Mouse (Mus musculus) embryonic facial prominence, embryonic 13.5 days (tissue): ENCODE measurements at regions not wholly inside any gene's neighbourhood (a gene's known extent, or its start where the extent isn't known, plus 50 kb on each side); places are given as distances from the start of the nearest gene placed in this dataset.

Source experiments
- ATAC-seq: fragments of 200-750 bp; cut with Nextera tagmentation; 2 replicates; pipeline ENCODE4 v1.8.0; 2017; ENCODE audit warnings: low read depth; ENCODE audit not compliant: insufficient number of reproducible peaks, insufficient read depth, low FRiP score, low TSS enrichment
- H3K27ac ChIP-seq: fragments of 300-500 bp; sonication (generic); 2 replicates; pipeline ENCODE4 v1.5.1; 2015; ENCODE audit warnings: moderate library complexity, mild to moderate bottlenecking, inconsistent platforms
- H3K27me3 ChIP-seq: fragments of 300-500 bp; sonication (generic); 2 replicates; pipeline ENCODE4 v1.6.1; 2015; ENCODE audit warnings: mild to moderate bottlenecking, inconsistent platforms
- H3K36me3 ChIP-seq: fragments of 300-500 bp; sonication (generic); 2 replicates; pipeline ENCODE4 v1.6.1; 2015; ENCODE audit warnings: mild to moderate bottlenecking, inconsistent platforms
- H3K4me1 ChIP-seq: fragments of 300-500 bp; sonication (generic); 2 replicates; pipeline ENCODE4 v1.6.1; 2015; ENCODE audit warnings: inconsistent platforms
- H3K4me2 ChIP-seq: fragments of 300-500 bp; sonication (generic); 2 replicates; pipeline ENCODE4 v1.6.1; 2015; ENCODE audit warnings: moderate library complexity, mild to moderate bottlenecking, inconsistent platforms
- H3K4me3 ChIP-seq: fragments of 300-500 bp; sonication (generic); 2 replicates; pipeline ENCODE4 v1.5.1; 2015; ENCODE audit warnings: mild to moderate bottlenecking, inconsistent platforms
- H3K9ac ChIP-seq: fragments of 300-500 bp; sonication (generic); 2 replicates; pipeline ENCODE4 v1.6.1; 2015; ENCODE audit warnings: mild to moderate bottlenecking, inconsistent platforms
- H3K9me3 ChIP-seq: fragments of 300-500 bp; sonication (generic); 2 replicates; pipeline ENCODE4 v1.6.1; 2016; ENCODE audit warnings: inconsistent platforms
- WGBS: fragments of 180-500 bp; shearing (Covaris S2); methylation state at CpG from one replicate; pipeline ENCODE4 v1.1.7; 2015; ENCODE audit warnings: mixed read lengths; 5-methylcytosine and 5-hydroxymethylcytosine counted together

DNA sequence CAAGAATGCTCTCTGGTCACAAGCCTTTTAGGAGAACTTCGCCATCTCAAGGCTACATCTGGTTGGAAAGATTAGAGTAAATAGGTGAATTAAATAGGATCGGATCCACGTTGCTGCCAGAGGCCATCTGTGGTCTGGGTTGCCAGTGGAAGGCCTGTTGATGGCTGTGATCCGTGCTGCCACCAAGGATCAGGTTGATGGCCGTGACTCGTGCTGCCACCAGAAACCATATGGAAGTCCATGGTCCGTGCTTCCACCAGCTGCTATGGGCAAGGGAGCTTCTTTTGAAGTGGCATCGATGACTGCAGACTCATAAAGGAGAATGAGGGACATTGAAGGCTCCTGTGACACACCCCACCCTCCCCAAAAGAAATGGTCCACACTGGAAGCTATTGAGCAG is 79.6 kb downstream of the Atp1a1 start:
- 82% methylated on average over 8 of the region's 8 CpGs for WGBS

GRCm38 (mm10) chr3:101524444-101524843 is 80.0 kb downstream of the Atp1a1 start:
- WGBS = 68% methylated on average over 6 of the region's 6 CpGs
- no peak overlapping the region for H3K9ac ChIP-seq
- no peak for ATAC-seq
- H3K27me3 ChIP-seq = no peaks in the 10 kb centered on the region
- H3K9me3 ChIP-seq = no peaks in the 10 kb centered on the region; the same call in 1 of the 2 replicates
- no peak overlapping the region for H3K4me2 ChIP-seq
- peaks cover 40% of the 10 kb centered on the region for H3K4me1 ChIP-seq
- no peaks in the 10 kb centered on the region for H3K36me3 ChIP-seq
- no peak overlapping the region for H3K4me3 ChIP-seq
- no peak overlapping the region for H3K27ac ChIP-seq

More for the DNA sequence above, 79.6 kb downstream of the Atp1a1 start:
- no peaks in the 10 kb centered on the region for H3K36me3 ChIP-seq
- peaks cover 41% of the 10 kb centered on the region for H3K4me1 ChIP-seq
- H3K27me3 ChIP-seq = no peaks in the 10 kb centered on the region
- H3K4me3 ChIP-seq = no peak overlapping the region
- H3K4me2 ChIP-seq = no peak overlapping the region
- no peak overlapping the region for H3K9ac ChIP-seq
- no peaks in the 10 kb centered on the region; the same call in 1 of the 2 replicates for H3K9me3 ChIP-seq
- no peak for ATAC-seq
- no peak overlapping the region for H3K27ac ChIP-seq

DNA sequence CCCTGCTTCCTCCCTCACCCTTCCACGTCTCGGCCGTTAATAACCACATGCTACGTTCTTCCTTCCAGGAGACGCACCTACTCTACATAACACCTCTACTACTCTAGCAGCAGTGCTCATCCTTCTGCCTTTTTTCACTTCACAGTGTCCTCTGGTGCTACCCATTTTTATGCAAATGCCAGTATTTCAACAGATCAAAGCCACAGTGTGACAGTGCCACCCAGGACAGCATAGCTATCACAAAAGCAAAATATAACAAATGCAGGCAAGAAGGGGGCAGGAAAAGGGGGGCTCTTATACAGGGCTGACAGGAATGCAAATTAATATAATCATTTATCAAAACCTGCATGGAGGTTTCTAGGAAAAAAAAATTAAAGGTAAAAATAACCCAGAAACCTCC is 81.2 kb downstream of the Atp1a1 start:
- H3K27ac ChIP-seq = no peak overlapping the region
- 78% methylated on average over 5 of the region's 5 CpGs for WGBS
- H3K36me3 ChIP-seq = no peaks in the 10 kb centered on the region
- no peak overlapping the region for H3K9ac ChIP-seq
- no peaks in the 10 kb centered on the region for H3K27me3 ChIP-seq
- no peak overlapping the region for H3K4me2 ChIP-seq
- H3K4me3 ChIP-seq = no peak overlapping the region
- no peaks in the 10 kb centered on the region; the same call in 1 of the 2 replicates for H3K9me3 ChIP-seq
- H3K4me1 ChIP-seq = peaks cover 35% of the 10 kb centered on the region
- no peak for ATAC-seq

DNA sequence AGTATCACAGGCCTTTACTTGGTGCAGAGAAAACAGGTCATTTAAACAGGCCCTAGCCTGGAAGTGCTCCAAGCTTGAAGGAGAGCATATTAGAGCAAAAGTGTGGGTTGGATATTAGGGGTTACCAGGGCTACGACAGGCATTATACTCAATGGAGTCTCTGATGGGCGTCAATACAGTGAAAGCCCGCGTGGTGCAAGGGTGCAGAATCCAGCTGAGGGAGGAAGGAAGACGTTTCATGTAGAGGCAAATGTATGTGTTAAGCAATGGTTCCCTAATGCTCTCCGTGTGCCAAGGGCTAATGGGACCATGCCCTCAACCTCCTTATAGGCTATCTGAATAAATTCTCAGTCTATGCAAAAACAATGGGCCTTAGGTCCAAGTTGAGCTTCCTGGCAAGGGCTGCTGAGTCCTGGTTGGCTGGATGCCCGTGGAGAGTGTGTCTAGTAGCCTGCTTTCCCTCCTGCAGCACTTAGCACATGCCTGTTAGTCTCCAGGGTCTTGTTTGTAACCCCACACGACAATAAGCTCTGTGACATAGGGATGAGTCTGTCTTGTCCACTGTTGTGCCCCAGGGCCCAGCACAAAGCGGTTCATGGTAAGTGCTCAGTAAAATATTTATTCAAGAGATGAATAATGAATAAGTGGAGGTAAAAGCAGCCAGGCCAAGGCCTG is 82.1 kb downstream of the Atp1a1 start:
- no peak for ATAC-seq
- Histone ChIP-seq H3K4me1 (peaks cover 33% of the 10 kb centered on the region), H3K4me2 (no peak overlapping the region), H3K9me3 (no peaks in the 10 kb centered on the region; the same call in 1 of the 2 replicates), H3K36me3 (no peaks in the 10 kb centered on the region), H3K27me3 (no peaks in the 10 kb centered on the region), H3K4me3 (no peak overlapping the region), H3K9ac (no peak overlapping the region), H3K27ac (no peak overlapping the region)
- 72% methylated on average over 9 of the region's 9 CpGs for WGBS

DNA sequence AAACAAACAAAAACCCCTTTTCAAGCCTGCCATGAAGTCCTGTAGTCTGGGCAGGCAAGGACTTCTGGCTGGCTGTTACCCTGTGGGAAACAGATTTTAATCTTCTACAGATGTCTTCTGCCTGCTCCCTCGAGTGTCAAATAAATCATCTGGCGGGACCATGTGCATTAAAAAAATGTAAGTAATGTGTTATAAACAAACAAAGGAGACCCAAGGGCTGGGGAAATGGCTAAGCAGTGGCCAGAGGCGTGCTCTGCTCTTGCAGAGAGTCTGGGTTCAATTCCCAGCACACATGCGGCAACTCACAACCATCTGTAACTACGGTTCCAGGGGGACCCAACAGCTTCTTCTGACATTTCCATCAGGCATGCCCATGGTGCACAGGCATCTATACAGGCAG is 83.3 kb downstream of the Atp1a1 start:
- Histone ChIP-seq H3K27me3 (no peaks in the 10 kb centered on the region), H3K4me1 (peaks cover 45% of the 10 kb centered on the region), H3K4me2 (no peak overlapping the region), H3K36me3 (no peaks in the 10 kb centered on the region), H3K27ac (0 out of 2 replicates have a peak overlapping the region, but pooled peaks have one; percentile 12), H3K9me3 (no peaks in the 10 kb centered on the region; the same call in 1 of the 2 replicates), H3K9ac (no peak overlapping the region), H3K4me3 (no peak overlapping the region)
- no peak for ATAC-seq
- 49% methylated on average over 5 of the region's 5 CpGs for WGBS

GRCm38 (mm10) chr3:101520115-101520514 is 84.4 kb downstream of the Atp1a1 start:
- Histone ChIP-seq H3K4me1 (peaks cover 45% of the 10 kb centered on the region), H3K4me3 (no peak overlapping the region), H3K9ac (no peak overlapping the region), H3K27me3 (no peaks in the 10 kb centered on the region), H3K36me3 (no peaks in the 10 kb centered on the region), H3K27ac (peak overlapping the region; percentile 48; the same call in 1 of the 2 replicates), H3K9me3 (no peaks in the 10 kb centered on the region; the same call in 1 of the 2 replicates), H3K4me2 (no peak overlapping the region)
- no peak for ATAC-seq
- 66% methylated on average over 6 of the region's 6 CpGs for WGBS

DNA sequence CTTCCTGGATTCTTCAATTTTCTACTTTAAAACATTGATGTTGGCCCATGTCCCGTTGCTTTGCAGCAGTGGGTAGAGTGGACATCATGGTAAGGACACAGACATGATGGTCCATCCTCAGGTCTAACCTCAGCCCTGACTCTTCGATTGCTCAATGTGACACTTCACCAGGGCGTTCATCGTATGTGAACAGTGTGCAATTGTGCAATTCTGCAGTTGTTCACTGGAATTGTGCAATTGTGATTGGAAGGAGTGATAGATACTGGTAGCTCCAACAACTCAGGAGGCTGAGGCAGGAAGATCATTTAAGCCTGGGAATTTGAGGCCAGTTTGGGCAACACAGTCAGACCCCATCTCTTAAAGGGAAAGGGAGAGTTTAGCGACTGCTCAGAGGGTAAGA is 84.9 kb downstream of the Atp1a1 start:
- H3K27ac ChIP-seq = no peak overlapping the region; the same call in 1 of the 2 replicates
- no peak overlapping the region for H3K9ac ChIP-seq
- H3K27me3 ChIP-seq = no peaks in the 10 kb centered on the region
- peaks cover 45% of the 10 kb centered on the region for H3K4me1 ChIP-seq
- no peaks in the 10 kb centered on the region; the same call in 1 of the 2 replicates for H3K9me3 ChIP-seq
- 92% methylated on average over 5 of the region's 5 CpGs for WGBS
- H3K4me2 ChIP-seq = no peak overlapping the region
- ATAC-seq = no peak
- no peaks in the 10 kb centered on the region for H3K36me3 ChIP-seq
- no peak overlapping the region for H3K4me3 ChIP-seq

GRCm38 (mm10) chr3:101518810-101519209 is 85.7 kb downstream of the Atp1a1 start:
- Histone ChIP-seq H3K4me3 (no peak overlapping the region), H3K36me3 (no peaks in the 10 kb centered on the region), H3K27me3 (no peaks in the 10 kb centered on the region), H3K4me1 (peaks cover 49% of the 10 kb centered on the region), H3K27ac (peak overlapping the region; percentile 75), H3K9me3 (no peaks in the 10 kb centered on the region; the same call in 1 of the 2 replicates), H3K9ac (no peak overlapping the region), H3K4me2 (no peak overlapping the region)
- no peak; the same call in 1 of the 2 replicates for ATAC-seq
- 75% methylated on average over 6 of the region's 6 CpGs for WGBS

GRCm38 (mm10) chr3:101517547-101517946 is 86.9 kb downstream of the Atp1a1 start:
- H3K9me3 ChIP-seq = no peaks in the 10 kb centered on the region; the same call in 1 of the 2 replicates
- H3K27me3 ChIP-seq = no peaks in the 10 kb centered on the region
- no peak overlapping the region for H3K4me3 ChIP-seq
- no peaks in the 10 kb centered on the region for H3K36me3 ChIP-seq
- ATAC-seq = no peak
- WGBS = 83% methylated on average over 6 of the region's 6 CpGs
- H3K4me2 ChIP-seq = no peak overlapping the region
- no peak overlapping the region for H3K9ac ChIP-seq
- H3K4me1 ChIP-seq = peaks cover 54% of the 10 kb centered on the region
- no peak overlapping the region for H3K27ac ChIP-seq

- peaks cover 50% of the 10 kb centered on the region for H3K4me1 ChIP-seq
- H3K36me3 ChIP-seq = no peaks in the 10 kb centered on the region
- H3K9ac ChIP-seq = no peak overlapping the region
- H3K27ac ChIP-seq = peak overlapping the region; percentile 36; the same call in 1 of the 2 replicates
- 49% methylated on average over 15 of the region's 15 CpGs for WGBS
- H3K27me3 ChIP-seq = no peaks in the 10 kb centered on the region
- H3K4me3 ChIP-seq = no peak overlapping the region
- no peak overlapping the region for H3K4me2 ChIP-seq
- H3K9me3 ChIP-seq = no peaks in the 10 kb centered on the region; the same call in 1 of the 2 replicates
- ATAC-seq = no peak
These were observed 87.5 kb downstream of the Atp1a1 start for GRCm38 (mm10) chr3:101516781-101517499.

- H3K4me3 ChIP-seq = no peak overlapping the region
- no peaks in the 10 kb centered on the region for H3K36me3 ChIP-seq
- H3K27ac ChIP-seq = no peak overlapping the region
- H3K4me1 ChIP-seq = peaks cover 40% of the 10 kb centered on the region
- ATAC-seq = no peak
- H3K9ac ChIP-seq = no peak overlapping the region
- H3K4me2 ChIP-seq = no peak overlapping the region
- 82% methylated on average over 7 of the region's 7 CpGs for WGBS
- H3K27me3 ChIP-seq = no peaks in the 10 kb centered on the region
- H3K9me3 ChIP-seq = no peaks in the 10 kb centered on the region
These were observed 88.9 kb downstream of the Atp1a1 start for GRCm38 (mm10) chr3:101515566-101515965.
